Mouse (Mus musculus) embryonic facial prominence, embryonic 14.5 days (tissue): ENCODE measurements around the gene Spx. TPM values are rescaled to one million over a fixed set of nuclear protein-coding genes. Genes with fewer than 3 reads are reported as not detected.

Experiments
- ATAC-seq: fragments of 200-750 bp; cut with Nextera tagmentation; 2 replicates; pipeline ENCODE4 v1.8.0; 2017; ENCODE audit warnings: low read depth, moderate number of reproducible peaks, moderate TSS enrichment
- DNase-seq: peaks from one replicate; pipeline ENCODE4 v3.0.0-alpha.2; 2015; ENCODE audit warnings: low spot score
- H3K27ac ChIP-seq: fragments of 300-500 bp; sonication (generic); replicated peaks from 2 replicates; pipeline ENCODE4 v1.5.1; 2014; ENCODE audit warnings: low read depth, mild to moderate bottlenecking, low read length, moderate library complexity
- H3K27me3 ChIP-seq: fragments of 300-500 bp; sonication (generic); replicated peaks from 2 replicates; pipeline ENCODE4 v1.6.1; 2014; ENCODE audit warnings: low read length; ENCODE audit not compliant: control insufficient read depth, insufficient read depth
- H3K36me3 ChIP-seq: fragments of 300-500 bp; sonication (generic); 2 replicates; pipeline ENCODE4 v1.6.1; 2014; ENCODE audit warnings: low read length, mixed read lengths; ENCODE audit not compliant: control insufficient read depth, insufficient read depth
- H3K4me1 ChIP-seq: fragments of 300-500 bp; sonication (generic); 2 replicates; pipeline ENCODE4 v1.6.1; 2014; ENCODE audit warnings: antibody characterized with exemption, low read length; ENCODE audit not compliant: control insufficient read depth, insufficient read depth
- H3K4me2 ChIP-seq: fragments of 300-500 bp; sonication (generic); 2 replicates; pipeline ENCODE4 v1.6.1; 2014; ENCODE audit warnings: low read depth, mild to moderate bottlenecking, low read length, moderate library complexity, mixed read lengths
- H3K4me3 ChIP-seq: fragments of 300-500 bp; sonication (generic); 2 replicates; pipeline ENCODE4 v1.5.1; 2014; ENCODE audit warnings: low read depth, mild to moderate bottlenecking, low read length
- H3K9ac ChIP-seq: fragments of 300-500 bp; sonication (generic); 2 replicates; pipeline ENCODE4 v1.6.1; 2014; ENCODE audit warnings: low read depth, mild to moderate bottlenecking, low read length, moderate library complexity, mixed read lengths
- H3K9me3 ChIP-seq: fragments of 300-500 bp; sonication (generic); 2 replicates; pipeline ENCODE4 v1.6.1; 2016; ENCODE audit warnings: low read length; ENCODE audit not compliant: control insufficient read depth
- WGBS: fragments of 180-500 bp; shearing (Covaris S2); extraction: QIAGEN DNeasy Blood & Tissue Kit; methylation state at CpG from one replicate; pipeline ENCODE4 v1.1.7; 2014; 5-methylcytosine and 5-hydroxymethylcytosine counted together
- polyA plus RNA-seq: library from polyadenylated mRNA; unstranded; fragments of >200 nt; fragmentation: Nextera tagmentation; extraction: Ambion mirVana; gene quantifications from 2 replicates; pipeline ENCODE4 v1.2.1, GENCODE M21; 2014

The Spx gene
- polyA plus RNA-seq, 1 experiment from 2014 or later = 1.1 TPM

- H3K27me3 ChIP-seq = no peaks in the 10 kb centered on the region
- ATAC-seq (no peak), DNase-seq (no peak)
- H3K4me1 ChIP-seq = peaks cover 5% of the 10 kb centered on the region; the same call in 1 of the 2 replicates
- no peak overlapping the region for H3K9ac ChIP-seq
- no peaks in the 10 kb centered on the region for H3K9me3 ChIP-seq
- H3K4me2 ChIP-seq = no peak overlapping the region
- H3K36me3 ChIP-seq = peaks cover 4% of the 10 kb centered on the region; the same call in 1 of the 2 replicates
- H3K4me3 ChIP-seq = no peak overlapping the region
- no peak overlapping the region for H3K27ac ChIP-seq
- 90% methylated on average over 7 of the region's 7 CpGs for WGBS
Observed at GRCm38 (mm10) chr6:142381615-142382014, 31.6 kb upstream of the Spx start.

- Histone ChIP-seq H3K9me3 (no peaks in the 10 kb centered on the region), H3K27ac (no peak overlapping the region), H3K4me1 (peaks cover 12% of the 10 kb centered on the region; the same call in 1 of the 2 replicates), H3K27me3 (no peaks in the 10 kb centered on the region), H3K9ac (no peak overlapping the region), H3K36me3 (no peaks in the 10 kb centered on the region), H3K4me2 (no peak overlapping the region), H3K4me3 (no peak overlapping the region)
- ATAC-seq = no peak
- WGBS = 90% methylated on average over 9 of the region's 9 CpGs
- no peak for DNase-seq
Observed at GRCm38 (mm10) chr6:142384521-142384920, 28.7 kb upstream of the Spx start.

- no peak for DNase-seq
- Histone ChIP-seq H3K9me3 (no peaks in the 10 kb centered on the region), H3K27me3 (no peaks in the 10 kb centered on the region), H3K27ac (no peak overlapping the region), H3K9ac (peak overlapping the region; percentile 96), H3K36me3 (no peaks in the 10 kb centered on the region), H3K4me2 (peak overlapping the region; percentile 62), H3K4me3 (peak overlapping the region; percentile 70), H3K4me1 (peaks cover 12% of the 10 kb centered on the region; the same call in 1 of the 2 replicates)
- peak; percentile 70 for ATAC-seq
- WGBS = 5% methylated on average over 31 of the region's 31 CpGs
Observed at GRCm38 (mm10) chr6:142386285-142387010, 26.8 kb upstream of the Spx start.

GRCm38 (mm10) chr6:142387011-142387754, 26.1 kb upstream of the Spx start, which contains the start of the genes Recql and Golt1b:
TSS of gene Recql (minus strand) at chr6:142387087.
TSS of gene Golt1b (plus strand) at chr6:142387221.
- H3K4me2 ChIP-seq = peak within 1 kb of the TSS; percentile 67
- no peaks in the 10 kb centered on the region for H3K27me3 ChIP-seq
- DNase-seq (peak; percentile 97), ATAC-seq (peak; percentile 100)
- 0 out of 2 replicates have a peak, but pooled peaks cover under 1% of the 10 kb centered on the region for H3K36me3 ChIP-seq
- peak within 1 kb of the TSS; percentile 70 for H3K4me3 ChIP-seq
- no peaks in the 10 kb centered on the region for H3K9me3 ChIP-seq
- H3K9ac ChIP-seq = peak within 1 kb of the TSS; percentile 96
- peak within 1 kb of the TSS; percentile 61; the same call in 1 of the 2 replicates for H3K27ac ChIP-seq
- 0% methylated on average over 29 of the region's 87 CpGs for WGBS
- H3K4me1 ChIP-seq = peaks cover 12% of the 10 kb centered on the region; the same call in 1 of the 2 replicates

- peaks cover 12% of the 10 kb centered on the region; the same call in 1 of the 2 replicates for H3K4me1 ChIP-seq
- 17% methylated on average over 8 of the region's 8 CpGs for WGBS
- DNase-seq = no peak
- H3K9ac ChIP-seq = peak overlapping the region; percentile 96
- peak overlapping the region; percentile 67 for H3K4me2 ChIP-seq
- ATAC-seq = no peak
- H3K27ac ChIP-seq = no peak overlapping the region; the same call in 1 of the 2 replicates
- peak overlapping the region; percentile 70 for H3K4me3 ChIP-seq
- H3K36me3 ChIP-seq = peaks cover 5% of the 10 kb centered on the region; the same call in 1 of the 2 replicates
- no peaks in the 10 kb centered on the region for H3K27me3 ChIP-seq
- no peaks in the 10 kb centered on the region for H3K9me3 ChIP-seq
Observed at GRCm38 (mm10) chr6:142387755-142388271, 25.4 kb upstream of the Spx start.

GRCm38 (mm10) chr6:142389101-142389500, 24.1 kb upstream of the Spx start:
- H3K4me2 ChIP-seq = peak overlapping the region; percentile 67; the same call in 1 of the 2 replicates
- no peaks in the 10 kb centered on the region for H3K9me3 ChIP-seq
- DNase-seq (no peak), ATAC-seq (no peak)
- no peaks in the 10 kb centered on the region for H3K27me3 ChIP-seq
- no peak overlapping the region for H3K4me3 ChIP-seq
- H3K36me3 ChIP-seq = peaks cover 17% of the 10 kb centered on the region; the same call in 1 of the 2 replicates
- H3K4me1 ChIP-seq = peaks cover 12% of the 10 kb centered on the region; the same call in 1 of the 2 replicates
- H3K27ac ChIP-seq = no peak overlapping the region
- 0 out of 2 replicates have a peak overlapping the region, but pooled peaks have one; percentile 96 for H3K9ac ChIP-seq
- whole genome bisulfite sequencing = 79% methylated on average over 2 of the region's 2 CpGs

- no peak overlapping the region for H3K4me2 ChIP-seq
- no peak overlapping the region for H3K9ac ChIP-seq
- WGBS = 89% methylated on average over 5 of the region's 5 CpGs
- H3K4me1 ChIP-seq = peaks cover 7% of the 10 kb centered on the region; the same call in 1 of the 2 replicates
- H3K36me3 ChIP-seq = peaks cover 41% of the 10 kb centered on the region
- no peak overlapping the region for H3K4me3 ChIP-seq
- no peak overlapping the region for H3K27ac ChIP-seq
- H3K27me3 ChIP-seq = no peaks in the 10 kb centered on the region
- H3K9me3 ChIP-seq = no peaks in the 10 kb centered on the region
- ATAC-seq (no peak), DNase-seq (no peak)
Observed at GRCm38 (mm10) chr6:142392312-142392711, 20.9 kb upstream of the Spx start.

GRCm38 (mm10) chr6:142394669-142395068, 18.6 kb upstream of the Spx start:
- Histone ChIP-seq H3K9ac (no peak overlapping the region), H3K27me3 (no peaks in the 10 kb centered on the region), H3K4me1 (no peaks in the 10 kb centered on the region), H3K4me3 (no peak overlapping the region), H3K36me3 (peaks cover 41% of the 10 kb centered on the region), H3K27ac (no peak overlapping the region), H3K9me3 (no peaks in the 10 kb centered on the region), H3K4me2 (no peak overlapping the region)
- ATAC-seq (peak; percentile 83), DNase-seq (peak; percentile 36)
- 85% methylated on average over 5 of the region's 5 CpGs for whole genome bisulfite sequencing
